Mouse (Mus musculus): ENCODE results near the gene Gm20517. TPM values are rescaled to one million over a fixed set of nuclear protein-coding genes. Genes with fewer than 3 reads are reported as not detected.

The Gm20517 gene
- polyA plus RNA-seq, 1 experiment, result 1.3 TPM

DNA sequence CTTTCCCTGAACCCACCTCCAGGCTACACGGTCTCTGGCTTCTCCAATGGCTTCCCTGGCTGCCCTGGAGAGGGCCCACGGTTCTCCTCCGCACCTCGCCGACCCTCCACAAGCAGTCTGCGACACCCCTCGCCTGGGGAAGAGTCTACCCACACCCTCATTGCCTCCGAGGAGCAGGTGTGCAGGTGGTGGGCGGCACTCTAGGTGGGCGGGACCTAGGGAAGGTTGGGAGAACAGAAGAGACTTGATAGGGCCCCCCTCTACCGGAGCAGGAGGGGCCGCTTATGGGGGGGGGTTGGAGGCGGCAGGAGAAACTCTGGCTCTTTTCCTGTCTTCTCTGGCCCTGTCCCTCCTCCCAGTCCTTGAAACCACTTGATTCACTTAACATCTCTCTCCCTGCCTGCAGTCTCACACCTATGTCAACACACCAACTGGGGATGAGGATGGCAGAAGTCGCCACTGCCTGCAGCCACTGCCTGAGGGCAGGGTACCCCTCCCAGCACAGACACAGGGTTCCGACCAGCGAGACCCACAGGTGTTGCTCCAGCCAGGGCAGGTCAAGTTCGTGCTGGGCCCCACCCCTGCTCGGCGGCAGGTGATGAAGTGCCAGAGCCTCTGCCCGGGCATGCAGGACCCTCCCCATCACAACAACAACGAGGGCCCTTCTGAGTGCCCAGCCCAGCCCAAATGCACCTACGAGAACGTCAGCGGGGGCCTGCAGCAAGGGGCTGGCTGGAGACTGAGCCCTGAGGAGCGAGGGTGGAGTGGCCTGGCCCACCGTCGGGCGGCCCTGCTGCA, 91.4 kb downstream of the Gm20517 start:
- H3K79me3 ChIP-seq (ENCODE audit: low read depth), result no peaks in the 10 kb centered on the region
- no peaks in the 10 kb centered on the region for H3K79me2 ChIP-seq (ENCODE audit: control insufficient read depth, insufficient read depth)
- no peaks in the 10 kb centered on the region for H3K27me3 ChIP-seq (ENCODE audit: control insufficient read depth, insufficient read depth, insufficient read length)
- no peak overlapping the region for H3K4me3 ChIP-seq (ENCODE audit: insufficient read depth, poor library complexity, severe bottlenecking)
- H3K36me3 ChIP-seq (ENCODE audit: control insufficient read depth, insufficient read depth), result no peaks in the 10 kb centered on the region
- TF ChIP-seq MYOG (IDR thresholded peaks at IDR 0.05; ENCODE audit: control insufficient read depth, extremely low read depth, insufficient read length) (no peak), MAX (IDR thresholded peaks at IDR 0.05) (no peak), CTCF (IDR thresholded peaks at IDR 0.05; ENCODE audit: control insufficient read depth, insufficient read depth, insufficient read length) (no peak), MYOD1 (IDR thresholded peaks at IDR 0.05; ENCODE audit: control insufficient read depth, insufficient read length, low read depth) (no peak), FOSL1 (IDR thresholded peaks at IDR 0.05; ENCODE audit: insufficient read depth, low read length, poor library complexity, severe bottlenecking) (no peak), USF1 (IDR thresholded peaks at IDR 0.05; ENCODE audit: low read depth) (no peak), CEBPB (IDR thresholded peaks at IDR 0.05; ENCODE audit: low read depth) (no peak)
- no peak overlapping the region for H3ac ChIP-seq (ENCODE audit: control insufficient read depth, insufficient read length, low read depth)

GRCm38 (mm10) chr17:47703556-47703955, 92.2 kb downstream of the Gm20517 start:
- TF ChIP-seq CEBPB (IDR thresholded peaks at IDR 0.05; ENCODE audit: low read depth) (no peak), MYOD1 (IDR thresholded peaks at IDR 0.05; ENCODE audit: control insufficient read depth, insufficient read length, low read depth) (no peak), USF1 (IDR thresholded peaks at IDR 0.05; ENCODE audit: low read depth) (no peak), FOSL1 (IDR thresholded peaks at IDR 0.05; ENCODE audit: insufficient read depth, low read length, poor library complexity, severe bottlenecking) (no peak), MYOG (IDR thresholded peaks at IDR 0.05; ENCODE audit: control insufficient read depth, extremely low read depth, insufficient read length) (no peak), CTCF (IDR thresholded peaks at IDR 0.05; ENCODE audit: control insufficient read depth, insufficient read depth, insufficient read length) (no peak), MAX (IDR thresholded peaks at IDR 0.05) (no peak)
- H3K79me3 ChIP-seq (ENCODE audit: low read depth), result no peaks in the 10 kb centered on the region
- H3K79me2 ChIP-seq (ENCODE audit: control insufficient read depth, insufficient read depth), result no peaks in the 10 kb centered on the region
- no peak overlapping the region for H3ac ChIP-seq (ENCODE audit: control insufficient read depth, insufficient read length, low read depth)
- H3K27me3 ChIP-seq (ENCODE audit: control insufficient read depth, insufficient read depth, insufficient read length), result peaks cover 6% of the 10 kb centered on the region
- H3K4me3 ChIP-seq (ENCODE audit: insufficient read depth, poor library complexity, severe bottlenecking), result no peak overlapping the region
- H3K36me3 ChIP-seq (ENCODE audit: control insufficient read depth, insufficient read depth), result no peaks in the 10 kb centered on the region

- TF ChIP-seq CTCF (IDR thresholded peaks at IDR 0.05; ENCODE audit: control insufficient read depth, insufficient read depth, insufficient read length), result no peak
- H3K36me3 ChIP-seq (ENCODE audit: control insufficient read depth, insufficient read depth), result no peaks in the 10 kb centered on the region
- H3ac ChIP-seq (ENCODE audit: control insufficient read depth, insufficient read length, low read depth), result no peak overlapping the region
- H3K4me3 ChIP-seq (ENCODE audit: insufficient read depth, poor library complexity, severe bottlenecking), result no peak overlapping the region
- H3K27me3 ChIP-seq (ENCODE audit: control insufficient read depth, insufficient read depth, insufficient read length), result peaks cover 8% of the 10 kb centered on the region
- H3K79me3 ChIP-seq (ENCODE audit: low read depth), result no peaks in the 10 kb centered on the region
- H3K79me2 ChIP-seq (ENCODE audit: control insufficient read depth, insufficient read depth), result no peaks in the 10 kb centered on the region
Observed at GRCm38 (mm10) chr17:47704692-47705091, 93.3 kb downstream of the Gm20517 start.

- no peaks in the 10 kb centered on the region for H3K79me2 ChIP-seq (ENCODE audit: control insufficient read depth, insufficient read depth)
- no peak overlapping the region for H3K4me3 ChIP-seq (ENCODE audit: insufficient read depth, poor library complexity, severe bottlenecking)
- no peaks in the 10 kb centered on the region for H3K36me3 ChIP-seq (ENCODE audit: control insufficient read depth, insufficient read depth)
- TF ChIP-seq CTCF (IDR thresholded peaks at IDR 0.05; ENCODE audit: control insufficient read depth, insufficient read depth, insufficient read length), result no peak
- no peak for TF ChIP-seq USF1 (IDR thresholded peaks at IDR 0.05; ENCODE audit: low read depth)
- no peak for TF ChIP-seq FOSL1 (IDR thresholded peaks at IDR 0.05; ENCODE audit: insufficient read depth, low read length, poor library complexity, severe bottlenecking)
- no peak for TF ChIP-seq MYOD1 (IDR thresholded peaks at IDR 0.05; ENCODE audit: control insufficient read depth, insufficient read length, low read depth)
- TF ChIP-seq MAX (IDR thresholded peaks at IDR 0.05), result no peak
- no peak for TF ChIP-seq MYOG (IDR thresholded peaks at IDR 0.05; ENCODE audit: control insufficient read depth, extremely low read depth, insufficient read length)
- TF ChIP-seq CEBPB (IDR thresholded peaks at IDR 0.05; ENCODE audit: low read depth), result no peak
- peaks cover 17% of the 10 kb centered on the region for H3K27me3 ChIP-seq (ENCODE audit: control insufficient read depth, insufficient read depth, insufficient read length)
- no peaks in the 10 kb centered on the region for H3K79me3 ChIP-seq (ENCODE audit: low read depth)
- H3ac ChIP-seq (ENCODE audit: control insufficient read depth, insufficient read length, low read depth), result no peak overlapping the region
Observed at GRCm38 (mm10) chr17:47706196-47706595, 94.8 kb downstream of the Gm20517 start.

DNA sequence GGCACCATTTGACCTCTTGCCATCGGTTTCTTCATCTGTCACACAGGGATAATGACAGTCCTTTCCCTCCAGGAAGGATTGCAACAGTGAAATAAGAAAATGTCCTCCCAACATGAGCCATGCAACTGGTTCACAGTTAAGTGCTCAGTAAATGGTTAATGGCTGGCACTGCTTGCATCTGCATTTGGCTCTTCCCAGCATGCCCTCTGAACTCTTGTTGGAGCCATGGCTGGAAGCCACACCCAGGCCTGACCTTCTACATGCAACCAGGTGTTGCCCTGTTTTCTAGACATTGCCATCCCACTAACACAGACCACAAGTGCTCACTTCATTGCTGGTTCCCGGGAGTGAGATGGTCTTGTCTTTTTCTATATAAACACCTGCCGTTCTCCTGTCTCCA, 96.6 kb downstream of the Gm20517 start:
- no peak overlapping the region for H3K4me3 ChIP-seq (ENCODE audit: insufficient read depth, poor library complexity, severe bottlenecking)
- H3ac ChIP-seq (ENCODE audit: control insufficient read depth, insufficient read length, low read depth), result no peak overlapping the region
- no peaks in the 10 kb centered on the region for H3K79me3 ChIP-seq (ENCODE audit: low read depth)
- peaks cover 24% of the 10 kb centered on the region for H3K27me3 ChIP-seq (ENCODE audit: control insufficient read depth, insufficient read depth, insufficient read length)
- H3K36me3 ChIP-seq (ENCODE audit: control insufficient read depth, insufficient read depth), result no peaks in the 10 kb centered on the region
- no peaks in the 10 kb centered on the region for H3K79me2 ChIP-seq (ENCODE audit: control insufficient read depth, insufficient read depth)
- TF ChIP-seq USF1 (IDR thresholded peaks at IDR 0.05; ENCODE audit: low read depth), result no peak
- TF ChIP-seq MAX (IDR thresholded peaks at IDR 0.05), result no peak
- no peak for TF ChIP-seq FOSL1 (IDR thresholded peaks at IDR 0.05; ENCODE audit: insufficient read depth, low read length, poor library complexity, severe bottlenecking)
- TF ChIP-seq MYOD1 (IDR thresholded peaks at IDR 0.05; ENCODE audit: control insufficient read depth, insufficient read length, low read depth), result no peak
- no peak for TF ChIP-seq MYOG (IDR thresholded peaks at IDR 0.05; ENCODE audit: control insufficient read depth, extremely low read depth, insufficient read length)
- no peak for TF ChIP-seq CEBPB (IDR thresholded peaks at IDR 0.05; ENCODE audit: low read depth)

DNA sequence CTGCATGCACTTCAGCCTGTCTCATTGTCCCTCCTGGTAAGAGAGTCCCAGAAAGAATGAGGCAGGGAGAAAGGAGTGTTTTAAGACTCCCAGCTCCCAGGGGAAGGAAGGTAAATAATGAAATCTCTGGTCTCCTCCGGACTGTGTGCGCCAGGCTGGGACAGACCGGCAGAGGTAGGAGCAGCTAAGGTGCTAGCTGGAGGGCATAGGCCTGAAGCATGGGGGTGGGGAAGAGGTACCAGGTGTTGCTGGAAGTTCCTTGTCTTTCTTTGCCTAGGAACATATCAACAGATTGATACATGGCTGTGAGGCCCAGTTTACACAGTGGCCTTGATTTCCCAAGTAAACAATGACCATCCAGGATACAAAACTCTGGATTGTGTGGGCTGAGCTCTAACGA, 97.6 kb downstream of the Gm20517 start:
- TF ChIP-seq MYOD1 (IDR thresholded peaks at IDR 0.05; ENCODE audit: control insufficient read depth, insufficient read length, low read depth), result no peak
- no peak for TF ChIP-seq USF1 (IDR thresholded peaks at IDR 0.05; ENCODE audit: low read depth)
- TF ChIP-seq MAX (IDR thresholded peaks at IDR 0.05), result no peak
- TF ChIP-seq MYOG (IDR thresholded peaks at IDR 0.05; ENCODE audit: control insufficient read depth, extremely low read depth, insufficient read length), result no peak
- no peak for TF ChIP-seq FOSL1 (IDR thresholded peaks at IDR 0.05; ENCODE audit: insufficient read depth, low read length, poor library complexity, severe bottlenecking)
- no peak for TF ChIP-seq CEBPB (IDR thresholded peaks at IDR 0.05; ENCODE audit: low read depth)
- TF ChIP-seq CTCF (IDR thresholded peaks at IDR 0.05; ENCODE audit: control insufficient read depth, insufficient read depth, insufficient read length), result no peak
- H3K27me3 ChIP-seq (ENCODE audit: control insufficient read depth, insufficient read depth, insufficient read length), result peaks cover 24% of the 10 kb centered on the region
- no peaks in the 10 kb centered on the region for H3K79me3 ChIP-seq (ENCODE audit: low read depth)
- H3K36me3 ChIP-seq (ENCODE audit: control insufficient read depth, insufficient read depth), result no peaks in the 10 kb centered on the region
- H3ac ChIP-seq (ENCODE audit: control insufficient read depth, insufficient read length, low read depth), result no peak overlapping the region
- no peak overlapping the region for H3K4me3 ChIP-seq (ENCODE audit: insufficient read depth, poor library complexity, severe bottlenecking)
- H3K79me2 ChIP-seq (ENCODE audit: control insufficient read depth, insufficient read depth), result no peaks in the 10 kb centered on the region

Data from C2C12 (cell line).